Mouse (Mus musculus): ENCODE data around the gene Dnajb7.

Gene Dnajb7

GRCm38 (mm10) chr15:81366241-81366640 lies 41.9 kb downstream of the Dnajb7 start:
- in situ Hi-C loops (cut with MboI; ENCODE audit: low sequenced_read_pairs) = no loop called here

GRCm38 (mm10) chr15:81365246-81365645 lies 42.9 kb downstream of the Dnajb7 start:
- in situ Hi-C loops (cut with MboI; ENCODE audit: low sequenced_read_pairs) = no loop called here

GRCm38 (mm10) chr15:81364271-81364670 lies 43.8 kb downstream of the Dnajb7 start:
- in situ Hi-C loops (cut with MboI; ENCODE audit: low sequenced_read_pairs) = no loop called here

- in situ Hi-C loops (cut with MboI; ENCODE audit: low sequenced_read_pairs) = no loop called here
Observed at GRCm38 (mm10) chr15:81362501-81362900, 45.6 kb downstream of the Dnajb7 start.

GRCm38 (mm10) chr15:81361417-81362015 lies 46.6 kb downstream of the Dnajb7 start:
- in situ Hi-C loops (cut with MboI; ENCODE audit: low sequenced_read_pairs) = no loop called here

- in situ Hi-C loops (cut with MboI; ENCODE audit: low sequenced_read_pairs) = no loop called here
Observed at GRCm38 (mm10) chr15:81361022-81361404, 47.1 kb downstream of the Dnajb7 start.

GRCm38 (mm10) chr15:81360345-81361021 lies 47.6 kb downstream of the Dnajb7 start, which contains the start of gene Slc25a17:
Slc25a17 (minus strand) TSS chr15:81360812.
- in situ Hi-C loops (cut with MboI; ENCODE audit: low sequenced_read_pairs) = no loop called here

- in situ Hi-C loops (cut with MboI; ENCODE audit: low sequenced_read_pairs) = no loop called here
Observed at GRCm38 (mm10) chr15:81359421-81359820, 48.7 kb downstream of the Dnajb7 start.

- in situ Hi-C loops (cut with MboI; ENCODE audit: low sequenced_read_pairs) = no loop called here
Observed at GRCm38 (mm10) chr15:81358943-81359342, 49.2 kb downstream of the Dnajb7 start.

- in situ Hi-C loops (cut with MboI; ENCODE audit: low sequenced_read_pairs) = no loop called here
Observed at GRCm38 (mm10) chr15:81356946-81357345, 51.2 kb downstream of the Dnajb7 start.

All from CH12F3 (cell line).